Mouse (Mus musculus) embryonic facial prominence, embryonic 10.5 days (tissue): ENCODE data around the gene Atp8a2. TPM values are rescaled to one million over a fixed set of nuclear protein-coding genes. Genes with fewer than 3 reads are reported as not detected.

ENCODE experiments used
- DNase-seq: peaks from one replicate; pipeline ENCODE4 v3.0.0-alpha.2; 2017; ENCODE audit warnings: low spot score
- H3K27ac ChIP-seq: fragments of 300-500 bp; sonication (generic); replicated peaks from 2 replicates; pipeline ENCODE4 v1.5.1; 2016; ENCODE audit warnings: mild to moderate bottlenecking
- H3K27me3 ChIP-seq: fragments of 300-500 bp; sonication (generic); replicated peaks from 2 replicates; pipeline ENCODE4 v1.6.1; 2016; ENCODE audit warnings: low read depth, mild to moderate bottlenecking; ENCODE audit not compliant: poor library complexity, severe bottlenecking
- H3K36me3 ChIP-seq: fragments of 300-500 bp; sonication (generic); replicated peaks from 2 replicates; pipeline ENCODE4 v1.6.1; 2016; ENCODE audit warnings: mild to moderate bottlenecking, moderate library complexity
- H3K4me1 ChIP-seq: fragments of 300-500 bp; sonication (generic); 2 replicates; pipeline ENCODE4 v1.6.1; 2016
- H3K4me3 ChIP-seq: fragments of 300-500 bp; sonication (generic); 2 replicates; pipeline ENCODE4 v1.5.1; 2016; ENCODE audit warnings: mild to moderate bottlenecking, moderate library complexity
- H3K9me3 ChIP-seq: fragments of 300-500 bp; sonication (generic); 2 replicates; pipeline ENCODE4 v1.6.1; 2016; ENCODE audit warnings: mild to moderate bottlenecking
- WGBS: fragments of 180-500 bp; shearing (Covaris S2); methylation state at CpG from one replicate; pipeline ENCODE4 v1.1.7; 2016; 5-methylcytosine and 5-hydroxymethylcytosine counted together
- polyA plus RNA-seq: library from polyadenylated mRNA; unstranded; fragments of >200 nt; fragmentation: Nextera tagmentation; extraction: Ambion mirVana; gene quantifications from 2 replicates; pipeline ENCODE4 v1.2.1, GENCODE M21; 2016

Atp8a2 gene
- polyA plus RNA-seq, 1 experiment from 2014 or later: 2.8 TPM

GRCm38 (mm10) chr14:60065186-60065585, 131.8 kb downstream of the Atp8a2 start:
- WGBS: 71% methylated on average over 3 of the region's 3 CpGs
- Histone ChIP-seq H3K9me3 (no peaks in the 10 kb centered on the region), H3K27ac (no peak overlapping the region), H3K4me1 (peaks cover 5% of the 10 kb centered on the region), H3K36me3 (no peaks in the 10 kb centered on the region), H3K27me3 (no peaks in the 10 kb centered on the region), H3K4me3 (no peak overlapping the region)
- DNase-seq: no peak

GRCm38 (mm10) chr14:60061023-60061422, 136.0 kb downstream of the Atp8a2 start:
- Histone ChIP-seq H3K36me3 (no peaks in the 10 kb centered on the region), H3K9me3 (no peaks in the 10 kb centered on the region), H3K4me3 (no peak overlapping the region), H3K27ac (no peak overlapping the region), H3K4me1 (peaks cover 5% of the 10 kb centered on the region), H3K27me3 (no peaks in the 10 kb centered on the region)
- no peak for DNase-seq
- 69% methylated on average over 3 of the region's 3 CpGs for WGBS

GRCm38 (mm10) chr14:60058867-60059266, 138.1 kb downstream of the Atp8a2 start:
- no peaks in the 10 kb centered on the region for H3K27me3 ChIP-seq
- no peaks in the 10 kb centered on the region for H3K4me1 ChIP-seq
- no peaks in the 10 kb centered on the region for H3K9me3 ChIP-seq
- WGBS: 26% methylated on average over 3 of the region's 3 CpGs
- H3K36me3 ChIP-seq: no peaks in the 10 kb centered on the region
- DNase-seq: no peak
- H3K27ac ChIP-seq: no peak overlapping the region; the same call in 1 of the 2 replicates
- H3K4me3 ChIP-seq: no peak overlapping the region

- Histone ChIP-seq H3K27me3 (no peaks in the 10 kb centered on the region), H3K9me3 (no peaks in the 10 kb centered on the region), H3K27ac (no peak overlapping the region), H3K36me3 (no peaks in the 10 kb centered on the region), H3K4me3 (no peak overlapping the region), H3K4me1 (no peaks in the 10 kb centered on the region)
- 89% methylated on average over 4 of the region's 4 CpGs for WGBS
- no peak for DNase-seq
Measured at GRCm38 (mm10) chr14:60055231-60055630, 141.7 kb downstream of the Atp8a2 start.

- Histone ChIP-seq H3K27ac (no peak overlapping the region), H3K36me3 (no peaks in the 10 kb centered on the region), H3K9me3 (peaks cover 4% of the 10 kb centered on the region; the same call in 1 of the 2 replicates), H3K27me3 (no peaks in the 10 kb centered on the region), H3K4me3 (no peak overlapping the region), H3K4me1 (no peaks in the 10 kb centered on the region)
- DNase-seq: no peak
- WGBS: 60% methylated on average over 2 of the region's 2 CpGs
Measured at GRCm38 (mm10) chr14:60030666-60031065, 166.3 kb downstream of the Atp8a2 start.

- H3K4me3 ChIP-seq: no peak overlapping the region
- H3K36me3 ChIP-seq: no peaks in the 10 kb centered on the region
- DNase-seq: no peak
- H3K4me1 ChIP-seq: no peaks in the 10 kb centered on the region
- H3K9me3 ChIP-seq: peaks cover 4% of the 10 kb centered on the region; the same call in 1 of the 2 replicates
- H3K27ac ChIP-seq: no peak overlapping the region
- H3K27me3 ChIP-seq: no peaks in the 10 kb centered on the region
- WGBS: 53% methylated on average over 1 of the region's 1 CpGs
Measured at GRCm38 (mm10) chr14:60027139-60027538, 169.8 kb downstream of the Atp8a2 start.

- no peaks in the 10 kb centered on the region for H3K4me1 ChIP-seq
- no peak overlapping the region for H3K27ac ChIP-seq
- no peaks in the 10 kb centered on the region for H3K36me3 ChIP-seq
- no peak for DNase-seq
- WGBS: 76% methylated on average over 8 of the region's 8 CpGs
- no peak overlapping the region for H3K4me3 ChIP-seq
- H3K27me3 ChIP-seq: no peaks in the 10 kb centered on the region
- H3K9me3 ChIP-seq: peaks cover 4% of the 10 kb centered on the region; the same call in 1 of the 2 replicates
Measured at GRCm38 (mm10) chr14:60026647-60027046, 170.3 kb downstream of the Atp8a2 start.

- H3K9me3 ChIP-seq: no peaks in the 10 kb centered on the region
- H3K27me3 ChIP-seq: no peaks in the 10 kb centered on the region; the same call in 1 of the 2 replicates
- DNase-seq: peak; percentile 89
- whole genome bisulfite sequencing: 34% methylated on average over 4 of the region's 4 CpGs
- no peak overlapping the region for H3K27ac ChIP-seq
- H3K4me3 ChIP-seq: no peak overlapping the region
- no peaks in the 10 kb centered on the region for H3K4me1 ChIP-seq
- no peaks in the 10 kb centered on the region for H3K36me3 ChIP-seq
Measured at GRCm38 (mm10) chr14:60015891-60016290, 181.1 kb downstream of the Atp8a2 start.

GRCm38 (mm10) chr14:60001801-60002200, 195.2 kb downstream of the Atp8a2 start:
- no peaks in the 10 kb centered on the region for H3K27me3 ChIP-seq

GRCm38 (mm10) chr14:59988860-59989259, 208.1 kb downstream of the Atp8a2 start:
- Histone ChIP-seq H3K4me1 (peaks cover 8% of the 10 kb centered on the region; the same call in 1 of the 2 replicates), H3K9me3 (no peaks in the 10 kb centered on the region), H3K27ac (no peak overlapping the region), H3K27me3 (no peaks in the 10 kb centered on the region; the same call in 1 of the 2 replicates), H3K4me3 (no peak overlapping the region), H3K36me3 (no peaks in the 10 kb centered on the region)
- whole genome bisulfite sequencing: 54% methylated on average over 5 of the region's 5 CpGs
- DNase-seq: peak; percentile 30

More at GRCm38 (mm10) chr14:60001801-60002200, 195.2 kb downstream of the Atp8a2 start:
- Histone ChIP-seq H3K4me3 (no peak overlapping the region), H3K36me3 (no peaks in the 10 kb centered on the region), H3K4me1 (no peaks in the 10 kb centered on the region), H3K27ac (no peak overlapping the region), H3K9me3 (no peaks in the 10 kb centered on the region)
- DNase-seq: no peak
- 70% methylated on average over 1 of the region's 1 CpGs for WGBS

- no peak overlapping the region for H3K27ac ChIP-seq
- DNase-seq: no peak
- no peak overlapping the region for H3K4me3 ChIP-seq
- H3K27me3 ChIP-seq: no peaks in the 10 kb centered on the region; the same call in 1 of the 2 replicates
- H3K36me3 ChIP-seq: no peaks in the 10 kb centered on the region
- no peaks in the 10 kb centered on the region for H3K9me3 ChIP-seq
- 60% methylated on average over 3 of the region's 3 CpGs for WGBS
- peaks cover 8% of the 10 kb centered on the region; the same call in 1 of the 2 replicates for H3K4me1 ChIP-seq
Measured at GRCm38 (mm10) chr14:59987975-59988374, 209.0 kb downstream of the Atp8a2 start.

GRCm38 (mm10) chr14:59978007-59978406, 219.0 kb downstream of the Atp8a2 start:
- DNase-seq: no peak
- Histone ChIP-seq H3K27me3 (peaks cover 14% of the 10 kb centered on the region), H3K36me3 (no peaks in the 10 kb centered on the region), H3K27ac (no peak overlapping the region), H3K9me3 (no peaks in the 10 kb centered on the region), H3K4me3 (no peak overlapping the region), H3K4me1 (peaks cover 12% of the 10 kb centered on the region)
- WGBS: 65% methylated on average over 2 of the region's 2 CpGs

GRCm38 (mm10) chr14:59971221-59971730, 225.7 kb downstream of the Atp8a2 start:
- no peaks in the 10 kb centered on the region for H3K9me3 ChIP-seq
- no peaks in the 10 kb centered on the region for H3K36me3 ChIP-seq
- peaks cover 44% of the 10 kb centered on the region for H3K4me1 ChIP-seq
- no peak overlapping the region for H3K27ac ChIP-seq
- H3K4me3 ChIP-seq: no peak overlapping the region
- 56% methylated on average over 5 of the region's 5 CpGs for WGBS
- peaks cover 45% of the 10 kb centered on the region for H3K27me3 ChIP-seq
- DNase-seq: no peak
